Mouse (Mus musculus) adrenal gland, postnatal 10 days (tissue): ENCODE measurements at regions not wholly inside any gene's neighbourhood (a gene's known extent, or its start where the extent isn't known, plus 50 kb on each side); places are given as distances from the start of the nearest gene placed in this dataset.

Experiments
- DNase-seq: peaks from one replicate; pipeline ENCODE4 v3.0.0; 2021; ENCODE audit warnings: mixed read lengths

GRCm38 (mm10) chr3:34764559-34764958 lies 114.4 kb downstream of the Sox2 start:
- DNase-seq, result no peak

- DNase-seq, result no peak
Measured at GRCm38 (mm10) chr3:34765151-34765550, 114.9 kb downstream of the Sox2 start.

- DNase-seq, result no peak
Measured at GRCm38 (mm10) chr3:34769818-34770217, 119.6 kb downstream of the Sox2 start.

GRCm38 (mm10) chr3:34770271-34770670 lies 120.1 kb downstream of the Sox2 start:
- peak; percentile 13 for DNase-seq

- no peak for DNase-seq
Measured at GRCm38 (mm10) chr3:34772035-34772434, 121.8 kb downstream of the Sox2 start.

- DNase-seq, result peak; percentile 16
Measured at GRCm38 (mm10) chr3:34773678-34774425, 123.6 kb downstream of the Sox2 start.

GRCm38 (mm10) chr3:34781770-34782169 lies 131.6 kb downstream of the Sox2 start:
- DNase-seq, result no peak

GRCm38 (mm10) chr3:34783398-34783797 lies 133.2 kb downstream of the Sox2 start:
- no peak for DNase-seq

- DNase-seq, result no peak
Measured at GRCm38 (mm10) chr3:34787211-34787610, 137.0 kb downstream of the Sox2 start.

- peak; percentile 38 for DNase-seq
Measured at GRCm38 (mm10) chr3:34795103-34795983, 145.1 kb downstream of the Sox2 start.

GRCm38 (mm10) chr3:34795984-34796266 lies 145.7 kb downstream of the Sox2 start:
- no peak for DNase-seq

- DNase-seq, result no peak
Measured at GRCm38 (mm10) chr3:34808833-34809232, 158.6 kb downstream of the Sox2 start.

- no peak for DNase-seq
Measured at GRCm38 (mm10) chr3:34811753-34812152, 161.5 kb downstream of the Sox2 start.

- DNase-seq, result no peak
Measured at GRCm38 (mm10) chr3:34813046-34813625, 162.9 kb downstream of the Sox2 start.

GRCm38 (mm10) chr3:34825036-34825435 lies 174.8 kb downstream of the Sox2 start:
- DNase-seq, result no peak

- DNase-seq, result peak; percentile 59
Measured at GRCm38 (mm10) chr3:34826396-34826795, 176.2 kb downstream of the Sox2 start.

- DNase-seq, result no peak
Measured at GRCm38 (mm10) chr3:34828453-34829206, 178.4 kb downstream of the Sox2 start.

GRCm38 (mm10) chr3:34836741-34837267 lies 186.6 kb downstream of the Sox2 start:
- DNase-seq, result no peak

- no peak for DNase-seq
Measured at GRCm38 (mm10) chr3:34837644-34838332, 187.6 kb downstream of the Sox2 start.

- DNase-seq, result no peak
Measured at GRCm38 (mm10) chr3:34860877-34861649, 210.9 kb downstream of the Sox2 start.
